Mouse (Mus musculus) thymus, postnatal 10 days (tissue): ENCODE data around the gene Arhgap22.

Experiments used
- DNase-seq, 2 experiments: peaks; one replicate each; pipeline ENCODE4 v3.0.0; 2021; ENCODE audit warnings: low spot score in 2 of 2

Gene Arhgap22

DNA sequence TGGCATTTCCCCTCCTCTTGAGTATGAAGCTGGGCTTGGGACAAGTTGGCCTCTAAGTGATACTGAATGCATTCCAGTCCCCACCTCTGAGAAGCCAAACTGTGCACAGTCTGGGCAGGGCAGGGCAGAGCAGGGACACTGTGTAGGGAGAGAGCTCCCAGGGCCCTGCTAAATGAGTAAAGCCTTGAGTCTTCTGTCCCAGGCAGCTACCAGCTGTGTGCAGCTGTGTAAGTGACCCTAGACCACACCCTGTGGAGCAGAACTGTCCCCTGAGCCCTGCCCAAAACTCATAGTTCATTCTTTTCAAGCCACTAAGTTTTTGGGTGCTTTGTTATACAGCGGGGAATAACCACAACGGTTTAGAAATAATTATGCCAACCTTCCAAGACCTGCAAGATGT, 67.1 kb downstream of the Arhgap22 start:
- no peak for DNase-seq

DNA sequence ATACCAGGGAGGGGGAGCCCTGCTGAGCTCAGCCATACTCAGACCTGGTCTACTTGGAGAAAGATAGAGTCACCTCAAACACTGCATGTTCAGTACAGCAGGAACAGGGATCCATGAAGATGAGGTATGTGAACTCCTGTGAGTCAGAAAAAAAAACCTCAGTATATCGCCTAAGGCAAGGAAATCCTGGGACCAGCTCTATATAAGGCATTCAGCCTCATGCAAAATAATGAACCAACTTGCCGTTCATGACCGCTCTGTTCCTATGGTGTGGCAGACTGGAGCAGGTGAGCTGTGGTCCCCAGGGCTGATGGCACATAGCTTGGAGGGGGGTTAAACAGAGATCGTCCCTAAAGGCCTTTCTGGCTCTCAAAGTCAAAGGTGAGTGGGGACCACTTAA, 68.6 kb downstream of the Arhgap22 start:
- DNase-seq: no peak

DNA sequence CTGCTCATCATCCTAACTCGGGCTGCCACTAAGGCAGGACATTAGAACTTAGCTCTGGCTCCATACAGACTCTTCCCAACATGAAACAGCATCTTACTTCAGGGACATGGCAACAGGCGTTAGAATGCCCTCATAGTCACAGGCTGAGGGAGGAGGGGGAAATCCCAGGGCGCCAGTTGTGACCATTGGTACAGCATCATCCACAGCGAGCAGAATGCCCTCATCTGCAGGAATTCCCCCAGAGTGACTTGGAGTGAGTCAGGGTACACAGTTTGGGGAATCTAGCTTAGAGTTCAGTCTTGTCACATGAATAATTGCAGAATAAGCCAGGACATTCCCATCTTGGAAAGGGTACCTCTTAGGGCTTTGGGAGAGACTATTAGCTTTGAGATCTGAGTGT, 74.1 kb downstream of the Arhgap22 start:
- no peak for DNase-seq

DNA sequence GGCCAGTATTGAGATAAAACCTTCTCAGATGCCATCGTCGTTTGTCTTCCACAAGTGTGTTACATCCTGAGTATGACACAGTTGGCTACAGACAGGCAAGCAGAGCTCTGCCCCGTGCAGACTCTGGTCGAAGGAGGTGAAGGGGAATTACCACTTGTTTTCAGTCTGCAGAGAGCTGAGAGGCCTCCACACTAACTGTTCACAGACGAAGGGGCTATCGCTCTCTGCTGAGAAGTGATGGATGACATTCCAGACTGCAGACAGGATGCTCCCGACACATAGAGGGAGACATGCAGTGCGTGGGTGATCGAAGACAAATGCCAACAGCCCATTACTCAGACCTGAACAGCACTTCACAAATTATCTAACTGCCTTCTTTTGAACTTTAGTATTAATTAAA, 76.2 kb downstream of the Arhgap22 start:
- no peak for DNase-seq

DNA sequence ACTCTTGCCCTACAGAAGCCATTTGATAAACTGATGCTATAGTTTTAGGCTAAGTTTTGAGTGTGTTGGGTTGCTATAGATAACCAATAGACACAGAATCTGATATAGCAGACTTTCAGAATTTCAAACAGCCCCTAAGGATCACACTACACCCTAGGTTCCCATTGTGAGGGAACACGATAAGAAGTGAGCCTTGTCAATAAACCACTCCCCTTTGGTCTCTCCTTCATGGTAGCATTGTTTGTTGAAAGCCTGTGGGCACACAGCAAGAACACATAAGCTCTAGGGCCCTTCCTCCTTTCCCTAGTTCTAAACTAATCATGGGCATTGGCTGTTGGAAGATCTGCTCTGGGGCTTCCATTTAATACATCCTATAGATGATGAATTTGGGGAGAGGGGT, 80.7 kb downstream of the Arhgap22 start:
- no peak for DNase-seq

DNA sequence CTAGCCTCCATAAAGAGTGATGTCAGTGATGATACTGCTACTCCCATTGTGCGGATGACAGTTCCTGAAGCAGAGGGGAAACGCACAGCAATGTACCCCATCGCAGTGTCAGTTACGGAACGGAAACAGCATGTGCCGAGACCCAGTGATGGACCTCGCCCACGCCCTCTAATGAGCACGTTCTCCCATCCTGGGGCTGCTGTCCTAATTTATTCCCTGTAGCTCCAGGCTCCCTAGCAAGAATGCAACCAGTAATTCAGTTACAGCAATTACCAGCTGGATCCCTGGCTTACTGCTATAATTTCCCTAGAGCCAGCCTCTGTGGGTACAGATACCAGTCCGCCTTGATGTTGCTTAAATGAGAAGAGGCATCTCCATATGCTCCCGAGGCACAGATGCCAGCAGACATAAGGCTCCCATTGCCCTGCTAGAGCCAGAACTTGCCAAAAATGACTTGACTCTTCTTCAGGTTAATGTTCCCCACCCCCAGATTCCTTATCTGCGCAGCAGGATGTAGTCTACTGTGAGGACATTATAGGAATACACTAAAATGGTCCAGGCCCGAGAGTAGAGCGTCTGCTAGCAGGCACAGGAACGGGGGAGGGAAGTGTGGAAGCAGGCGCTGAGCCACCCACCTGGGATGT, 83.0 kb downstream of the Arhgap22 start:
- no peak for DNase-seq

DNA sequence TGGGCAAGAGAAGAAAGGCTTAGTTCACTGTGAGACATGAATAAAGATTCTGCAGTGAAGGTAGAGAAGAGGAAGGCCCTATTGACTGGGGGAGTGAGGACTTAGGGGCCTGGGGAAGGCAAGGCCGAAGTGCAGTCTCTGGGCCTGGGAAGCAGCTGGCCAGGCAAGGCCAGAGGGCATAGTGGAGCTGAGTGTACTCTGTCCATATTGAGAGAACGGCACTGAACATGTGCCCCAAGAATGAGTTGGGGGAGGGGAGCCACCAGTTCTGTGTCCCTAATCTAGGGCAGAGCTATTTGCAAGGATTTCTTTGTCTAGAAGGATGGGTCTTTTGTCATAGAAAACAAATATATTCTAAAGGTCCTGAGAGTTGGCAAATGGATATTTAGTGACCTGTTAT, 86.8 kb downstream of the Arhgap22 start:
- DNase-seq: no peak

DNA sequence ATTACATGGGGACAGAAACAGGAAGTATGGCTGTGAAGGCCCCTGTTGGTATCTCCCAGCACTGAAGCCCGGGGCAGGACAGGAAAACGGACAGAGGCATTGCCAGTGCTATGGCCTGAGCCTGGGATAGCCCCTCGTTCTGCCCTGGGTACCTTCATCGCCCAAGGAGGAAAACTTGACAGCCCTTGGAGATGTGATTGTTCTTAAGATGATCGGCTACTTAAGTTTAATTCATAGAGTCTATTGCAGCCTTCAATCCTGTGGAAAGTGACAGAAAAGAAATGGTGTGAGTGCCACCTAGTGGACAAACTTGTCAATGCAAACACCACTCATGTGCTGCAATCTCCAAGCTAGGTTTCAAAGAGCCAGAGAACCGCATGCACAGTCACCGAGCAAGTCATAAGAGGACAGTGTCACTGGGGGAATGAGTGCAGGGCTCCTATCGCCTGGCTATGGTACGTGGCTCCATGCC, 89.6 kb downstream of the Arhgap22 start:
- DNase-seq: peak; percentile 12 to 66

DNA sequence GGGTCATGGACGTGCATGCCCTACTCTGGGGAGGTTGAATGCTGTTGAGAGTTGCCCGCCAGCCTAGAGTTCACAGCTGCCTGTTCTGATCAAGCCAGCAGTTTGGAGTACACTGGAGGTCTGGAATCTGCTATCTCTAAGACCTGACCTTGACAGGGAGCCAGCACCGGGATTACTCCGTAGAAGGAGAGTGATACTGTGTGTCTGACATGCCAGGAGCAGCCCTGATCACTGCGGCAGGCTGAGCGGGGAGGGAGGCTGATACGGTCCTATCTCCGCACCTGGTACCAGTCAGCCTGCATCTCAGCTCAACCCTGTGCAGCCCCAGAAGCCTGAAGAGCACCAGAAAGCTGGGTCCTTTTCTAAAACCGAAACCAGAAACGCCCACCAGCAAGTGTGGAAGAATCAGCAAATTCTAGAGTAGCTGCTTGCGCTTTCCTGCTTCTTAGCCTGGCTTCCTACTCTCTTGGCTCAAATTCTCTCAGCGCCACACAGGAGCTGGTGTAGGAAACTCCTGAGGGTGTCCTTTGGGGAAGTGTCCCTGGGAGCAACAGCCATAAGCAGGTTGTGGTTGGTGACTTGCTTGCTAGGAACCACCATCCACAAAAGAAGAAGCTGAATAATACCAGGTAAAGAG, 91.9 kb downstream of the Arhgap22 start:
- no peak for DNase-seq

DNA sequence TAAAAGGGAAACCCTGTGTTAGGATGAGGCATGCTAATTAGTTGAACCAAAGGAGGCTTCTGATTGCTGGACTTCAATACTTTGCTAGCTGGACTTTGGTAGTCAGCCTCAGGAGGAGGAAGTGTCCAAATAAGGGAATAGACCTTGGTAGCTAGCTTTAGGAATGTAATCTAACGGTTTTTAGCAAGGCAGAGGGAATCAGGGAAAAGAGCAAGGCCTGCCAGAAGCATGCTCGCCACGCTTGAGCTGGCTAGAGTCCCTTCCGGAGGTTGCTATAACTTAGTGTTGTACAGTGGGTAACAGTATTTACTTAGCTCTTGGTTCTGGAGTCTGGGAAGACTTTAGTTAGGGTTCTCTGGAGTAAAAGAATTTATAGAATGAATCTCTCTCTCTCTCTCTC, 96.9 kb downstream of the Arhgap22 start:
- no peak for DNase-seq

DNA sequence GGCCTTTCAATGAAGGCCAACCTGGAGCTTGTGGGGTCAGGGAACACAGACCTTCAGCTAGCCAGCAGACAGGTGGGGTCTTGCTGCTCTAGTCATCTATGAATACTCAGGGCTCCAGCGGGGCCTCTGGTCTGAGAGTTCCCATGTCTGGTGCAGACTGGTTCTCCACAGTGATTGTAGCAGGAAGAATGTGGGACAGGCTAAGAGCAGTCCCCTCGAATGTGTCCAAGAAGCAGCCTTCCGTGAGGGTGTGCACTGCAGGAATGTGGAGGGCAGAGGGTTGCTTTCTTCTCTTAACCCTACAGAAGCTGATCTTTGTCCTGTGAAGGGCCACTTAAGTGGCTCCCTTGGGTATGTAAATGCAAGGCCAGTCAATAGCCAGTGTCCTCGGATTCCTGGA, 98.5 kb downstream of the Arhgap22 start:
- no peak for DNase-seq

DNA sequence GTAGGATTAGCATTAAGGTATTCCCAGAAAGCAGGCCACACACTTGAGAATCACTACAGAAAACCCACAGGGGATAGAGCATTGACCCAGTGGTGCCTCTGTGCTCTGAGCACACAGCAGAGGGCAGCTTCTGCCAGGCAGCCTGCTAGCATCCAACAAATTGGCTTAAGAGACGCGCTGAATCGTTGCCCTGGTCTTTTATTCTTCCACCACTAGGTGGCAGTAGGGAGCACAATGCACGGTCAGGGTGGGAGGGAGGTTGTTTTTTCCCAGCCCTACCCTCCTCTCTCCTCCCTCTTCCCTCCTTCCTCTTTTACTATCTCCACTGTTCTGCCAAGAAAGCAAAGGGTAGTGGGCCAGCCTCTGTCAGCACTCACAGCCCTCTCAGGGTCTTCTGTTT, 99.8 kb downstream of the Arhgap22 start:
- peak in 1 of 2 experiments; percentile 60 for DNase-seq

DNA sequence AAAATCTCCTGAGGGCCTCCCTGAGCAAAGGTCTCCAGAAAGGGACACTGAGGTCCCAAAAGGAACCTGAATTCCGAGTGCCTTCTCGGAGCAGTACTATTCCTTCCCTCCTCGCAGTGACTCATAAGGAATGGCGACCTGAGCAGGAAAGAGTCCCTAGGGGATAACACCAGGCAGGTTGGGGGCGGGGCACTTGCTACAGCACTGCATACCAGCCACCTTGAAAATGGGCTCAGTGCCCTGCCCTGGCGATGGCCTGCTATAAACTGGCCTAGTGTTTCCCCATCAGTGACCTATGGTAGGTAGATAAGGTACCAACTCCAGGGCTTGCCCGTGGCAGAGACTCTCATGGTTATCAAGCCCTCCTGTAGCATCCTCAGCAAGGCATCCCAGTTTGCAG, 100.3 kb downstream of the Arhgap22 start:
- no peak for DNase-seq

DNA sequence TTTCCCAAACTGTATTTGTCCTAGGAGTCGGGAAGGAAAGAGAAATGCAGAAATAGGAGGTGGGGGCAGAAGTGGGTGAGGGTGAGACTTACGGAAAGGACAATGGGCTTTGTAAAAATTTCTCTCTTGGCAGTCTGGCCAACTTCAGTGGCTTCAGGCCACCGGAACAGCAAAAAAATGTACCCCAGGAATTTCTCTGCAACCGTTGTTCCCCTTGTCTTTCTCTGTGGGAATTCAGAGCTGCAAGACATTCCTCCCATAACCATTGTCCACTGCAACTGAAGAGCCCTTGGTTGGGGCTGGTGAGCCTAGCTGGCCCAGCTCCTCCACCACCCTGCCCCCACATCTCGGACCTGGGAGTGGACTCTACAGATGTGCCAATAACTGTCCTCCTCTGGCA, 101.3 kb downstream of the Arhgap22 start:
- DNase-seq: no peak

DNA sequence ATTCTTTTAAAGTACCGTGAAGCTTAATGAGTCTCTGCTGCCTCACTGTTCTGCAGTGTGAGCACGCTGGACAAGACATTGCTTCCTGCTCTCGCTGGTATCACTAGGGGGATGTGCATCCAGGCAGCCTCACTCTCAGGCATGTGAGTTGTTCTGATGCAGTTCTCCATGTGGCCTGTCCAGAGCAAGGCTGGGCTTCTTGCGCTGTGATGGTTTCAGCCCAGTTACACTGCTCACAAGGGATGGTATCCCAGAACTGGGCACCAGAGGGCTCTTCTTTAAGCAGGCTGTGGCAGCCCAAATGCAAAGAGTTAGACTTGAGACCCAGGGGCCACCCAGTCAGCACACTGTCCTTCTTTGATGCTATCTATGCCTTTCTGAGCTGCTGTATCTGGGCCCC, 101.9 kb downstream of the Arhgap22 start:
- DNase-seq: no peak

DNA sequence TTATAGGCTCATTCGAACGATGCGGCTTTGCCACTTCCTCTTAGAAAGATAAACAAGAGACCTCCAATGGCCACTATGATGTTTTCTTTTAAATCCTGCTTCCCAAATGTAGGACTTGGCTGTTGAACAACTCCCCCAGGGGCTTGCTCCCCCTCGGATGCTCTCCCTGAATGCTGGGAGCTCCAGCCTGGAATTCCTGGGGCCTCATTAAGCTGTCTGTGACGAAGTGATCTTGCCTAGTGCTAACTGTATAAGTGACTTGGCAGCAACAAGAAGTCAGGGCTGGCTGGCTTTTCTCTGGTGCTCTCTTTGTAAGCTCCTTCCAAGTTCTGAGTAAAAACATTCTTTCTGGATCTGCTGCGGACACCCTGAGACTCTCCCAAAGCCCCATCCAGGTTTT, 104.1 kb downstream of the Arhgap22 start:
- DNase-seq: no peak

DNA sequence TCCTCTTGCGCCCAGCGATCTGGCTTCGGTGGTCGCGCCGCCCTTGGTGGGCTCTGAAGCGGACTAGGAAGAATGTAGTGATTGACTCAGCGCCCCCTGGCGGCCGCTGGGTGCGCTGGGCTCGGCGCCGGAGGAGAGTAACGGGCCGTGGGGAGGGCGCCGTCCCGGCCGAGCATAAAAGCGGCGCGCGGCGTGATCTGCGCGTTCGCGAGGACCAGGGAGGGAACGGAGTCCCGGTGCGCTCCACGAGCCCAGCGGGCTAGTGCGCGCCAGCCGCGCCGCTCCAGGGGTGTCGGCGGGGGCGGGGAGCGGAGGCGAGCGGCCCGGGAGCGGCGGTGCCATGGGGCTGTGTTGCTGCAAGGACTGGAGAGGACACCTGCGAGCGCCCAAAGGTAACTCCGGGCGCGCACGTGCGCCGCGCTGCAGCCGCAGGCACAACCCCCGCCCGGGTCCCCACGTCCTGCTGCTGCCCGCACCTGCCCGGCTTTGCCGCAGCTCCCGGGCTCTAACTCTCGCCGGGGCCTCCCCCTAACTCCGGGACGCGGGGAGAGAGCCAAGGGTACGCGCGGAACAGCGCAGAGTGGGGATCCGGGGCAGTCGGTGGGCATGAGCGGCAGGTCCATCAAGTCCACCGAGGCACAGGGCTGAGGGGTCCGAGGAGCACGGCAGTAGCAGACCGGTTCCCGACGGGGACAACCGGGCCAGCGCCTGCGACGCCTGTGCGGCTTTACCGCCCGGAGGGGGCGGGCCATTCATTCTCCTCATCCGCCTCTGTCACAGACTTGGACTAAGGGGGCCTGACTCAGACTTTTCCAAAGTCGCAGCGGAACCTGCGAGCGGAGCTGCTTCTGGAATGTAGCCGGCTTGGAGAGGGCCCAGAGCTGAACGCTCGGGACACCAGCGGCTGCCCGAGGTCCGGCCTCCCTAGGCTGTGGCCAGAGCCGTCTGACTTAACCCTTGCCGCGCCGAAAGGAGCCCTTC, 106.0 kb downstream of the Arhgap22 start:
- peak; percentile 25 to 73 for DNase-seq

DNA sequence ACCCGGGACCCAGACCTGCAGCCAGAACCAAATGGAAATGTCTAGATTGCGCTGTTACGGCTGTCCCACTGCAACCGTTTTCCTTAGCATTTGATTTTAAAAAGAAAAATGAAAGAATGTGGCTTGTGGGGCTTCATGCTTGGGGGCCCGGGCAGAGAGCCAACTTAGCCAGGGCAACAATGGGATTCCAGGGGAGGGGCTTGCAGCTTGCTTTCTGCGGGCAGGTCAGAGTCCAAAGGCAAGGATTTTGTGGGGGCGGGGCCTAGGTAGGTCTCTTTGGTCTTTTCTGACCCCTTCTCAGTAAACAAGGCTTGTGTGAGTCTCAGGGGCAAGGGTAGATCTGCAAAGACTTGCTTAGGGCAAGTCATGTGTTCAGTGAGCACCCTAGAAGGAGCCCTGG, 107.0 kb downstream of the Arhgap22 start:
- no peak for DNase-seq

DNA sequence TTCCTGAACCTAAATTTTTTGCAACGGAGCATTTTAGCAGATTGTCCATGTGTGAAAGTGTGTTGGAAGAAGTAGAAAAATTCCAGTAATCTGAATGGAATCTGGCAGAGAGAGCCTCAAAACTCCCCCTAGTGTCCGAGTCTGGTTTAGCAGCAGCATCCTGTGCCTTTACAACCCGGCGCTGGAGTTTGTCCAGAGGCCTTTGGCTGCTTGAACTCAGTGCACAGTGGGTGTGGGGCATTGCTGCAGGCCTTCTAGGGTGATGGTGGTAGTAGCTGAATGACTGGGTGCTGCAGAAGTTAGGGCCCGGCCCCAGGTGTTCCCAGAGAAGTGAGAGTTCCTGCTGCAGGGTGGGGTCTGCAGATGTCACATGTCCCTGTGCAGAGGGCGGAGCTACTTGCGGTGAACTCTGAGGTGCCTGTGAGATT, 108.8 kb downstream of the Arhgap22 start:
- peak in 1 of 2 experiments; percentile 55 for DNase-seq

DNA sequence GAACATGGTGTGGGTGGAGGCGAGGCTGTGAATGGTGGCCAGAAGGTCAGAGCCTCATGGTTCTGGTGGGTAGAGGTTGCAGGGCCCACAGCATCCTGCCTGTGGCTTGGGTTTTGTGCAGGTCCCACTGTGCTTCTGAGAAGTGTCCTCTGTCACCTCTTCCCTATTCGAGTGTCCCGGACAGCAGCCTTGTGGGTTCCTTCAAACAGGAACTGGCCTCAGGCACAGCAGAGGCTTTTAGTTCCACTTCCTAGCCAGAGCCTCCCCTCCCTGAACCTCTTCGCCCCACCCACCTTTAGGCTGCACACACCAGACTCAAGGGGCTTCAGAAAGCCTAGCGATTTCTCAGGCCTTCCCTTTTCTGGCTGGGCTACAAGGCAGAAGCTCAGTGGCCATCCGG, 110.7 kb downstream of the Arhgap22 start:
- DNase-seq: no peak

DNA sequence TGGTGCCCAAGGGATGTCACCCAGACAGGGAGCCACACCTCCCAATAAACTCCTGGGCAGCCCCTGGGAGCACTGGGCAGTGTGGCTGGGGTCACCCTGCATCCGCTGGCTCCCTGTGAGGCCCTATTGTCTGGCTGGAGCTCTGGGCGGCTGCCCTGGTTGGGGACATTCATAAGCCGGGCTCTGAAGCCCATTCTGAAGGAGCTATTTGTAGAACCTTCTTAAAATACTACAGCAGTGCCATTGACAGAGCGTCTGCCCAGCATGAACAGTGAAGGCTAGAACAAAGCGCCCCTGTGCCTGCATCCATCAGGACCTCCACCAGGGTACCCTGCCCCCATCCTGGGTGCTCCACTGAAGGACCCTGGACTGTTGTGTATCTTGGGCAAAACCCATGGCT, 114.5 kb downstream of the Arhgap22 start:
- DNase-seq: no peak

DNA sequence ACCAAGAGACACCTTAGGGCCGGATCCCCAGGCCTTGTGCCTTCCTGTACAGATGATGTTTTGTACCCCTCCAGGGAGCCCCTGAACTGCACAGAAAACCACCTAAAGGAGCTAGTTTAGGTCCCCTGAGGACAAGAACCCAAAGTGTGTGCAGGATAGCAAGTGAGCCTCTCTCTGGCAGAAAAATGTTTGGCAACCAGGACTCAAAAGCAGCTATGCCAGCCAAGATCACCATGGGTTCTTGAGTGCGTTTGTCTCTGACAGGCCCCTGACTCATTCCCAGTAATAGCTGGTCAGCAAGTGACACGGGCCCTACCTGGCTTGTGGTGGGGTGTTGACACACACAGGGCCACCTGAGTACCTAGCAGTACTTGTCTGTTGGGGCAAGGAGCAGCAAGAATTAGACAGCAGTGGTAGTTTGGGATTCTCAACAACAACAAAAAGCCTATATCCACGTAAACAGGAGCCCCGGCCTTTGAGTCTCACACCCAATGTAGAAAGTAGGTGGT, 115.5 kb downstream of the Arhgap22 start:
- no peak for DNase-seq
